Mouse (Mus musculus) forebrain, postnatal 0 days (tissue): ENCODE data around the gene Phgr1. TPM values are rescaled to one million over a fixed set of nuclear protein-coding genes. Genes with fewer than 3 reads are reported as not detected.

ENCODE experiments used
- ATAC-seq: fragments of 200-750 bp; cut with Nextera tagmentation; 2 replicates; pipeline ENCODE4 v1.8.0; 2017; ENCODE audit warnings: mild to moderate bottlenecking, moderate library complexity
- DNase-seq: peaks from one replicate; pipeline ENCODE4 v3.0.0-alpha.2; 2015
- H3K27ac ChIP-seq: fragments of 300-500 bp; sonication (generic); 2 replicates; pipeline ENCODE4 v1.5.1; 2014; ENCODE audit warnings: low read depth, mild to moderate bottlenecking, antibody characterized with exemption, low read length, moderate library complexity, mixed read lengths
- H3K27me3 ChIP-seq: fragments of 300-500 bp; sonication (generic); 2 replicates; pipeline ENCODE4 v1.6.1; 2014; ENCODE audit warnings: mild to moderate bottlenecking, low read length, mixed read lengths; ENCODE audit not compliant: insufficient read depth
- H3K36me3 ChIP-seq: fragments of 300-500 bp; sonication (generic); 2 replicates; pipeline ENCODE4 v1.6.1; 2014; ENCODE audit warnings: mild to moderate bottlenecking, moderate library complexity; ENCODE audit not compliant: insufficient read depth
- H3K4me1 ChIP-seq: fragments of 300-500 bp; sonication (generic); 2 replicates; pipeline ENCODE4 v1.6.1; 2014; ENCODE audit warnings: antibody characterized with exemption; ENCODE audit not compliant: insufficient read depth
- H3K4me2 ChIP-seq: fragments of 300-500 bp; sonication (generic); 2 replicates; pipeline ENCODE4 v1.6.1; 2014; ENCODE audit warnings: low read depth, mild to moderate bottlenecking, moderate library complexity
- H3K4me3 ChIP-seq: fragments of 300-500 bp; sonication (generic); 2 replicates; pipeline ENCODE4 v1.5.1; 2014; ENCODE audit warnings: low read depth, low read length, mixed read lengths
- H3K9ac ChIP-seq: fragments of 300-500 bp; sonication (generic); 2 replicates; pipeline ENCODE4 v1.6.1; 2014; ENCODE audit warnings: mild to moderate bottlenecking
- H3K9me3 ChIP-seq: fragments of 300-500 bp; sonication (generic); 2 replicates; pipeline ENCODE4 v1.6.1; 2016; ENCODE audit warnings: low read length
- CTCF ChIP-seq: sonication (generic); IDR thresholded peaks from 2 replicates; pipeline ENCODE4 v1.5.1; 2016; ENCODE audit warnings: antibody characterized with exemption, control low read depth, low read depth
- WGBS: fragments of 180-500 bp; shearing (Covaris S2); extraction: QIAGEN DNeasy Blood & Tissue Kit; methylation state at CpG from one replicate; pipeline ENCODE4 v1.1.7; 2014; 5-methylcytosine and 5-hydroxymethylcytosine counted together
- polyA plus RNA-seq: library from polyadenylated mRNA; unstranded; fragments of >200 nt; fragmentation: Nextera tagmentation; extraction: Ambion mirVana; gene quantifications from 2 replicates; pipeline ENCODE4 v1.2.1, GENCODE M21; 2015
- total RNA-seq: library from RNA; depleted of rRNA; stranded (reverse); fragments of >200 nt; gene quantifications from 2 replicates; pipeline ENCODE4 v1.2.3, GENCODE M21; 2014

Phgr1 gene
- total and polyA plus RNA-seq, 2 experiments from 2014 or later = not detected

DNA sequence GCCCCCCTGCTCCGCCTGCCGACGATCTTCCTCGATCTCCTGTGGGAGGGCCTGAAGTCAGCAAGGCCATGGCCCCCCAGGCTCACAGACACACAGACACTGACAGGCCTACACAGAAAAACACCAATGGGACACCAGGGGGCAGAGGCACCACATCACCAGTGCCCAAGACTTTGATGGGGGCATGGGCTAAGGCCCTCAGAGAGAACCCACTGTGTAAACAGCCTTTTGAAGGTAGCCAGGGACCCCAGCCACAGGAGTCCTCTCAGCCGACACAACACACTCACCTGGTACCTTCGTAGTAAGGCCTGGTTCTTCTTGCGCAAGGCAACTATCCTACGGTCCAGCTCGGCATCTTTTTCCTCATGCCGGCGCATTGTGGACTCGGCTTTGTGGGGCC, 11.2 kb upstream of the Phgr1 start:
- DNase-seq (no peak), ATAC-seq (no peak)
- Histone ChIP-seq H3K4me1 (peaks cover 22% of the 10 kb centered on the region), H3K4me2 (peak overlapping the region; percentile 32; the same call in 1 of the 2 replicates), H3K36me3 (no peaks in the 10 kb centered on the region), H3K9ac (no peak overlapping the region), H3K9me3 (no peaks in the 10 kb centered on the region), H3K4me3 (no peak overlapping the region), H3K27me3 (no peaks in the 10 kb centered on the region), H3K27ac (peak overlapping the region; percentile 83)
- peak; percentile 41 for TF ChIP-seq CTCF
- 79% methylated on average over 12 of the region's 12 CpGs for WGBS

DNA sequence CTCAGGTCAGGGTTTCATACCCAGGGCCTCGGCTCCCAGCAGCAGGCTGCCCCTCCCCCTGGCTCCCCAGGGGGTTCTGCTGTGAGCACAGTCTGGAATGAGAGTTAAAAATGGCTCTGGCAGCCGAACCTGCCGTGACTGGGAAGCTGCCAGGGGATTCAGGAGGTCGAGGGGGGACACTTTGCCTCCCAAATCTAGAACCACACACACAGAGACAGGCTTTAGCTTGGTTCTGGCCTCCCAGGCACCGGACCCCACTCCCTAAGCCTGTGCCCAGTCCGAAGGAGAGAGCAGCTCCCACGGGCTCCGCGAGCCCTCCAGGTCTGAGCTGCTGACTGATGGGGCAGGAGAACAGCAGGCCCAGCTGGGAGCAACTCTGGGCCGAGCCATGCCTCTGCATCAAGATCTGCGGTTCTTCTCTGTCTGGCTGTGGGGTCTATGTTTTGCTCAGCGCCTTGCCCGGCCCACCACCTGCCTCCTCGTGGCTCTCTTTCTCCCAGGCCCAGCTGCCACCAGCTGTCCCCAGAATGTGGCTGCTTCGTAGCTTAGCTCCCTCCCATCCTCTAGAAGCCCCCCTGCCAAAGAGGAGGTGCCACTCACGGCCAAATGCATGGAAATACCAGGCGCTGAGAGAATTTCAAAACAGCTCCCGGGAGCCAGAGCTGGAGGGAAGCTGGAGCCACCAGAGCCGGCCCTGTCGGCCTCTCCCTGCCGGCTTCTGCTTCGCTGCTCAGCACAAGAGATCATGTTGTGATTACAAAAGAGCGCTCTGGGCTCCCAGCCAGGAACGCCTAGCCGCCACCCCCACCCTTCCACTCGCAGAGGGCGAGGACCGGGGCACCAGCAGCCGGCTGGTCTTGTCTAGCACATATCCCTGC, 10.4 kb upstream of the Phgr1 start, which contains the start of gene Ccdc9b:
Ccdc9b (minus strand) TSS at position 756 of the 878 bp plus-strand sequence.
- H3K9ac ChIP-seq = peak within 1 kb of the TSS; percentile 19
- peak; percentile 83 for DNase-seq
- peak; percentile 83 for ATAC-seq
- H3K4me1 ChIP-seq = peaks cover 22% of the 10 kb centered on the region
- 5% methylated on average over 29 of the region's 29 CpGs for WGBS
- no peak within 1 kb of the TSS for H3K4me3 ChIP-seq
- no peaks in the 10 kb centered on the region for H3K36me3 ChIP-seq
- H3K4me2 ChIP-seq = peak within 1 kb of the TSS; percentile 32
- no peaks in the 10 kb centered on the region for H3K27me3 ChIP-seq
- peak within 1 kb of the TSS; percentile 83 for H3K27ac ChIP-seq
- TF ChIP-seq CTCF = no peak
- H3K9me3 ChIP-seq = no peaks in the 10 kb centered on the region

DNA sequence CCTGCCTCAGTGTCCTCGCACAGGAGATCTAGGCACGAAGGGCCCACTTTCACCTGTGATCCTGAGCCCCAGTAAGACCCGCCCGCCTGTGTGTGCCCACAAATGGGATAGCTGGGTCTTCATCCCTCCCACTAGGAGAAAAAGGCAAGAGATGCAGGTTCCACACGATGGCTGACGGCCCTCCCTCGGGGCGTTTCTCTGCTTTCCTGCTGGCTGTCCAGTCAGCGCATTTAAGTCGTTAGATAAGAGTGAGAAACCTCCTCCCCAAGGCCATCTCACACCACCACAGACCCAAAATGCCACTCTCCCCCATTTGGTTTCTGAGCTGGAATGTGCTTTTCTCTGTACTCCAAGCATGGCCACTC, 9.8 kb upstream of the Phgr1 start:
- Histone ChIP-seq H3K4me2 (peak overlapping the region; percentile 32), H3K36me3 (no peaks in the 10 kb centered on the region), H3K27ac (peak overlapping the region; percentile 83; the same call in 1 of the 2 replicates), H3K9me3 (no peaks in the 10 kb centered on the region), H3K4me3 (no peak overlapping the region), H3K4me1 (peaks cover 22% of the 10 kb centered on the region), H3K9ac (peak overlapping the region; percentile 19; the same call in 1 of the 2 replicates), H3K27me3 (no peaks in the 10 kb centered on the region)
- 11% methylated on average over 10 of the region's 10 CpGs for WGBS
- no peak for TF ChIP-seq CTCF
- DNase-seq = no peak
- no peak for ATAC-seq

DNA sequence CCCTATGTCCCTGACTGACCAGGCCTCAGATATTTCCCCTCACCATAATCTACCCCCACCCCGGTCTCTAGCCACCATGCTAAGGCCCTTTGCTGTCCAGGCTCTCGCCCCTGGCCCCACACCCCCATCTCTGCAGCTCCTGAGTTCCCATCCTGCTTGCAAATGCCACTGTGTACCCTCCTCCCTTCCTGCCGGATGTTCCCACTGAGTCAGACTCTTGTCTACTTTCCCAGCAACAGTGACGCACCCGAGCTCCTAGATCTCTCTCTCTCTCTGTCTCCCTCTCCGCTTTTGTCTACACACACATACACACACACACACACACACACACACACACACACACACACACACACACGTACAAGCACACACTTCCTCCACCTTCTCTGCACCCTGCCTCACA, 9.1 kb upstream of the Phgr1 start:
- 54% methylated on average over 7 of the region's 7 CpGs for WGBS
- H3K9me3 ChIP-seq = no peaks in the 10 kb centered on the region
- no peak overlapping the region for H3K4me3 ChIP-seq
- no peak for DNase-seq
- no peaks in the 10 kb centered on the region for H3K27me3 ChIP-seq
- H3K4me2 ChIP-seq = no peak overlapping the region
- H3K36me3 ChIP-seq = no peaks in the 10 kb centered on the region
- no peak overlapping the region for H3K9ac ChIP-seq
- no peak for ATAC-seq
- TF ChIP-seq CTCF = no peak
- 0 out of 2 replicates have a peak overlapping the region, but pooled peaks have one; percentile 83 for H3K27ac ChIP-seq
- H3K4me1 ChIP-seq = peaks cover 22% of the 10 kb centered on the region

DNA sequence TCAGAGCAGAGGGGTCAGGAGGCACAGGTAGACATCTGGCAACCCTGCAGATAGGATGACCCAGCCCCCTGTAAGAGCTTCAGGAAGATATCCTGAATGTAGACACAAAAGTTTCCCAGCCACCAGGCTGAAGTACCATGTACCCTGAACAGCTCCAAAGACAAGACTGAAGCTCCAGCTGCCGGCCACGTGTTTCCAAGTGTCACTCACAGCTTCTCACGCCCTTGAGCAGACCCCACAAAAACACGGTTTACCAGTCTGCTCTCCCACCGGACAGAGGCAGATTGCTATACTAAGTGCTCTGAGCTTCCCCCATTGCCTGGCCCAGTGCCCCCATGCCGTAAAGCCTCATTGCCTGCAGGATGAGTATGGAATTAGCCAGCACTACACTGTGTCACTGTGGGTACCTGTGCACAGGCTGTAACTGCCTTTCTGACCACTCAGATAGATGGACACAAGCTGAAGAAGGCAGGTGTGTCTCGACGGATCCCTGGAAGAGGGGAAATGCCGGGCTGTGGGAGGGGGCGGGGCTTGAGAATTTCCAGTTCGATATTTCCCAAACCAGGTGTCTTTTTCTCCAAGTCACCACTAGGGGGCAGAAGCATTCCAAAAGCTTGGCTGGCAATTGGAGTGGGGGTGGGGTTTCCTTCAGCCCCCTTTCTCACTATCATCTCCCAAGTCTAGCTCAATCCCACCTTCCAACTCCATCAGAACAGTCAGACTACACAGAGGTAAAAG, 8.3 kb upstream of the Phgr1 start:
- peak; percentile 68 for TF ChIP-seq CTCF
- DNase-seq (peak; percentile 74), ATAC-seq (no peak)
- H3K4me1 ChIP-seq = peaks cover 22% of the 10 kb centered on the region
- no peak overlapping the region for H3K4me3 ChIP-seq
- H3K4me2 ChIP-seq = no peak overlapping the region; the same call in 1 of the 2 replicates
- 20% methylated on average over 11 of the region's 11 CpGs for WGBS
- H3K9me3 ChIP-seq = no peaks in the 10 kb centered on the region
- no peak overlapping the region for H3K9ac ChIP-seq
- no peak overlapping the region for H3K27ac ChIP-seq
- no peaks in the 10 kb centered on the region for H3K27me3 ChIP-seq
- no peaks in the 10 kb centered on the region for H3K36me3 ChIP-seq

DNA sequence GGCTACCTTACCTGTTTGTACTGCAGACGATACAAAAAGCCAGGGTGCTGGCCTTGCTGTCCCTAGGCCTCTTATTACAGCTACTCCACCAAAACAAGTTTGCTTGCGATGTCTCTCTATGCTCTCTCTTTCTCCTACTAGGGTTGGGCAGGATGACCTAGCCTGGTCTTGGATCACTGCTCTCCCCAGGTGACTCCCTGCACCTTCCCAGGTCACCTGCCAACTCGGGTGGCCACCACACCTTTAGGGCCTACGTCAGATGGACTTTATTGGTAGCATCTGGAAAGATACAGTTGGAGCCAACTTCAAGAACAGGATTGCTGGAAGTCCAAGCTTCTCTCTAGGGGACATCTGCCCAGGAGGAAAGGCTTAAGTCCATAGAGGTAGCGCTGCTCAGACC, 7.7 kb upstream of the Phgr1 start:
- WGBS = 85% methylated on average over 5 of the region's 5 CpGs

More for the DNA sequence above, 7.7 kb upstream of the Phgr1 start:
- peaks cover 22% of the 10 kb centered on the region for H3K4me1 ChIP-seq
- no peak overlapping the region for H3K4me2 ChIP-seq
- no peak overlapping the region for H3K4me3 ChIP-seq
- no peak for DNase-seq
- no peaks in the 10 kb centered on the region for H3K9me3 ChIP-seq
- ATAC-seq = no peak
- no peak overlapping the region for H3K9ac ChIP-seq
- H3K27ac ChIP-seq = no peak overlapping the region
- TF ChIP-seq CTCF = no peak
- H3K27me3 ChIP-seq = no peaks in the 10 kb centered on the region
- no peaks in the 10 kb centered on the region for H3K36me3 ChIP-seq
